Mouse (Mus musculus): ENCODE data around the gene Tmem191c.

The Tmem191c gene

DNA sequence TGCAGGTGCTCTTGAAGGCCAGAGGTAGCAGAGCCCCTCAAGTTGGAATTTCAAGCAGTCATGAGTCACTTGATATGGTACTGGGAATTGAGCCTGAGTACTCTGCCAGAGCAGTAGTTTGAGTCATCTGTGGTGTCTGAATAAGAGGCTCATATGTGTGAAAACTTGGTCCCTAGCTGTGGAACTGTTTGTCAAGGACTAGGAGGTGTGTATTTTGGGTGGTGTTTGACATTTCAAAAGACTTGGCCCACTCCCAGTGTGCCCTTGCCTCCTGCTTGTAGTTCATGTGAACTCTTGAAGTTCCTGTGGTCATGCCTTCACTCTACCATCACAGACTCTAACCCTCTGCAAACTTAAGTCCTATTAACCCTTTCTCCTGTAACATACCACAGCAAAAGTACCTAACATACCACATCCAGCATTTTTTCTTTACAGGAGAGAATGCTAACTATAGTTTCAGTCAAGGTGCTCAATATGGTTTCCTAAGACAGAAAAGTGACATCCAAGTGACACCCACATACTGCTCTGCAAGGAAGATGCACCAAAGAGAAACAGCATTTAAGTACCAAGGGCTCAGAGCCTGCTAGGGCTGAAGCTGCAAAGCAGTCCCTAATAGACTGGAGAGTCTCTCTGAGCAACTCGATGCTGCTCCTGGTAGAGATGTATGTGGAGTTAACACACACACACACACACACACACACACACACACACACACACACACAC lies 54.1 kb downstream of the Tmem191c start:
- DNase-seq (ENCODE audit: low spot score), result no peak

DNA sequence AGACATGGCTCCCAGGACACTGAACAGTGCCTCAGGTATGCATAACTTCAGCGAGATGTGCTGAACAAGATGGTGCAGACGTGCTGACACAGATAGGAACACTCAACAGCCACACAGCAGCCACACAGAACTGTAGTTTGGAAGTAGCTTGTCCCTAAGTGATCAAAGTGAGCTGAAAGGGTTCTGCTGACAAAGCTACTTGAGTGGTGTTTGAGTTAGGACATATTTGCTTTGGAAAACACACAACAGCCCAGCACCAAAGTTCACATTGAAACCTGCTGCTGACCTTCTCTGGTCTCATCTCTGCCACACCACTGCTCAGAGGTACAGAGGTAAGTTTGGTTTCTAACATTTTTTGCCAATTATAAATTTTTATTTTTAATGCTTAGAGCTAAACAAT lies 55.2 kb downstream of the Tmem191c start, which contains the start of gene Serpind1:
Gene Serpind1 (plus strand): TSS at position 256 of the 400 bp plus-strand sequence.
- no peak for DNase-seq (ENCODE audit: low spot score)

DNA sequence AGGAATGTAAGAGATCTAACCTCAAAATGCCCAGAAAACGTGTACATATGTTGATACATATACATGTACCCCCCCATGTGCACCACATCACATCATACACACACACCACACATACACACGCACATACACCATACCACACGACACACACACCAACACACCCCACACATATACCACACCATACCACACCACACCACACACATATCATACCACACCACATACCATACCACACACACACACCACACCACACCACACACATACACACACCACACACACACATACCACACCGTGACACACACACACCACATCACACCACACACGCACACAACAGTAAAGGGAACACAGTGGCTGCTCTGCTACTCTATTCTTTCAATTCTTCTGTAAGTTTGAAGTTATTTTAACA lies 56.0 kb downstream of the Tmem191c start:
- DNase-seq (ENCODE audit: low spot score), result no peak

All from ovary, postnatal 14 days (tissue).